Mouse (Mus musculus) left cerebral cortex, postnatal 25 days (tissue): ENCODE data around the gene Mlxipl. TPM values are rescaled to one million over a fixed set of nuclear protein-coding genes. Genes with fewer than 3 reads are reported as not detected.
"Not testable (repeated sequence)": the region's sequence is repeated elsewhere in the genome, so short reads cannot be mapped to it uniquely, and the experiment has no call there.

Experiments used
- DNase-seq, 2 experiments: peaks; one replicate each; pipeline ENCODE4 v3.0.0; 2022; ENCODE audit warnings: low spot score in 2 of 2, mixed read lengths in 1 of 2
- intact Hi-C: fragments of 180-260 bp; cut with DNase I; formaldehyde crosslinking; loops from one replicate; pipeline ENCODE4 v1.15.1; 2025
- total RNA-seq, 2 experiments: library from RNA; stranded (reverse); gene quantifications; 2 replicates each; pipeline ENCODE4 v1.2.3; 2021

Mlxipl gene
- 1 to 10 TPM; 4.6 to 5.7 TPM for total RNA-seq

DNA sequence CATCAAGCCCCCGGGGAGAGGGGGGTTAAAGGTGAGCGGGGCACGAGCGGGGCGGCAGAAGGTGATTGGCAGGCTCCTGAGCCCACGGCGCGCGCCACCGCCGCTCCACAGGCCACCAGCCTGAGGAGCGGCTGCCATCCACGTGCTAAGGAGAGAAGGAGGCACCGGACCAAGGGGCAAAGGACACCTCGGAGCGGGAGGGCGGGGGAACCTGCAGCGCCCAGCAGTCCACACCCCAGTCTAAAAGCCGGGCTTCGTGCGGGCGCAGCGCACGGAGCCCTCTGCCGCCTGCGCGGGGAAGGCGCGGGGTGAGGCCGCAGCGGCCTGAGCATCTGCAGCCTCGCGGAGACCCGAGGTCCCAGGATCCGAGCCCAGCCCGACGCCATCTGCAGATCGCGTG is at the start of gene Mlxipl:
Gene Mlxipl, plus strand, starts transcription at position 238 of the 400 bp plus-strand sequence.
- no peak for DNase-seq
- intact Hi-C loops: no loop called here

- DNase-seq: peak in 1 of 2 experiments; percentile 85
- intact Hi-C loops: loop anchor here (2.0 kb wide), 1 partner anchor 15 kb away; no protein-coding TSS in a partner anchor
These were observed 49.6 kb upstream of the Mlxipl start for GRCm38 (mm10) chr5:135040059-135040458.

DNA sequence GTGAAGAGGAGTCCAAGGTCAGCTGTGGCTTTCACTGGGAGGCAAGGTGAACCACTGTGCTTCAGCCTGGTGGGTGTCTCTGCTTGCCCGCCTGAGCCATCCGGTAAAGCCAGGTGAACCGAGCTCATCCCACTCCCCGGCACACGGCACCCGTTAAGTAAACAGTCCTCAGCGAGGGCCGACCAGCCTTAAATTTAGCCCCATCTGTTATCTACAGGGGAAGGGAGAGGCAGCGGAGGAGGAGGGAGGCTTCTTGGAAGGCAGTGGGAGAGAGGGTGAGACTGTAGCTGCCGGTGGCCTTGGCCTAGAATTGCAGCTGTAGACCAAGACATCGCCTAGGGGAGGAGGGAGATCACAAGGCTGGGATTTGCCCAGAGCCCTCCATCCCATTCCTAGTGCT is 48.9 kb upstream of the Mlxipl start:
- peak in 1 of 2 experiments; percentile 89 for DNase-seq
- intact Hi-C loops: loop anchor here (2.0 kb wide), 1 partner anchor 16 kb away; no protein-coding TSS in a partner anchor

DNA sequence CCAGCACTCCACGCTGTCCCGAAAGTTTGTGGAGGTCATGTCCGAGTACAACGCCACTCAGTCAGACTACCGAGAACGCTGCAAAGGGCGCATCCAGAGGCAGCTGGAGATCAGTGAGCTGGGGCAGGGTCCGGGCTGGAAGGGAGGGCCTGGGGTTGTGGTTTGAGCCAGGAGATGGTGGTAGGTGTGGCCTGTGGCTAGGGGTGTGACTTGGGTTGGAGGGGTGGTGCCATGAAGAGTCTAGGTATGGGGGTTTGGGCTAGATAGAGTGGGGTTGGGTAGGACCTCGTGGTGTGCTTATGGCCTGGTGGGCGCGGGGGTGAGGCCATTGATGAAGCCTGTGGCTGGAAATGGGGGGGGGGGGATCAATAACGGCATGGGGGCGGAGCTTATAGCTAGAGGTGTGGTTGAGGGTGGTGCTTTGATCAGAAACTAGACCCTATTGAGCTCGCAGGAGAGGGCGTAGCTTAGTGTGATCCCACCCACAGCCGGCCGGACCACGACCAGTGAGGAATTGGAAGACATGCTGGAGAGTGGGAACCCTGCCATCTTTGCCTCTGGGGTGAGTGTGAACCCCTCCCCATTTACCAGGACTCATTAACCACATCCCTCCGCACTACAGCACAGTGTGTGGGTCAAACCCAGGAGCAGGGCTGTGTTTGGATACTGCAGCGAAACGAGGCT is 47.4 kb upstream of the Mlxipl start:
- intact Hi-C loops: no loop called here
- no peak for DNase-seq

DNA sequence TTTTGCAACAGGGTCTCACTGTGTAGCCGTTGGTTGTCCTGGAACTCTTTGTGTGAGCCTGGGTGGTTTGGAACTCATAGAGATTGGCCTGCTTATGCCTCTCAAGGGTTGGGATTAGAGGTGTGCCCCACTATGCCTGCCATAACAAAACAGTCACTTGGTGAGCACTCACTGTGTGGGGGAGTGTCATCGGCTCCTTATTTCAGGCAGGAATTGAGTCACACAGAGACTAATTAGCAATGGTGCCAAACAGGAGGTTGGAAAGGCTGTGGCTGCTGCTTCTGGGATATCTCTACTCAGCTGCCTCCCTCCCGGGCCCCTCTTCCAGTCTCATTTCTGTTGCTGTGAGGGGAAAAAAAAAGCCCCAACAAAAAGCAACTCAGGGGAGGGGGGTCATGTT is 45.1 kb upstream of the Mlxipl start:
- DNase-seq: peak in 1 of 2 experiments; percentile 79
- intact Hi-C loops: no loop called here

- no peak for DNase-seq
- intact Hi-C loops: no loop called here
These were observed 41.2 kb upstream of the Mlxipl start for GRCm38 (mm10) chr5:135048539-135048938.

DNA sequence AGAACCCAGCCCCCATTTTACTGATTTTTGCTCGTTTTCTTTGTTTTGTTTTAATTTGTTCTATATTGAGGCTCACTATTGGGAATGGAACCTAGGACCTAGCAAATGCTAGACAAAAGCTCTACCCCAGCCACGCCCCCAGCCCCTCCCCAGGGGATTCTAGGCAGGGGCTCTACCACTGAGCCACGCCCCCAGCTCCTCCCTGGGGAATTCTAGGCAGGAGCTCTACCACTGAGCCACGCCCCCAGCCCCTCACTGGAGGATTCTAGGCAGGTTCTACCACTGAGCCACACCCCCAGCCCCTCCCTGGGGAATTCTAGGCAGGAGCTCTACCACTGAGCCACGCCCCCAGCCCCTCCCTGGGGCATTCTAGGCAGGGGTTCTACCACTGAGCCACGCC is 40.4 kb upstream of the Mlxipl start:
- DNase-seq, intact Hi-C loops: not testable (repeated sequence)

- intact Hi-C loops: loop anchor here (5.0 kb wide), 1 partner anchor 36 kb away; no protein-coding TSS in a partner anchor
- no peak for DNase-seq
These were observed 36.3 kb upstream of the Mlxipl start for GRCm38 (mm10) chr5:135053356-135053755.

- intact Hi-C loops: no loop called here
These were observed 25.9 kb upstream of the Mlxipl start, which contains the start of gene Dnajc30 for GRCm38 (mm10) chr5:135063629-135064381. Gene Dnajc30, plus strand, starts transcription at chr5:135064202.

DNA sequence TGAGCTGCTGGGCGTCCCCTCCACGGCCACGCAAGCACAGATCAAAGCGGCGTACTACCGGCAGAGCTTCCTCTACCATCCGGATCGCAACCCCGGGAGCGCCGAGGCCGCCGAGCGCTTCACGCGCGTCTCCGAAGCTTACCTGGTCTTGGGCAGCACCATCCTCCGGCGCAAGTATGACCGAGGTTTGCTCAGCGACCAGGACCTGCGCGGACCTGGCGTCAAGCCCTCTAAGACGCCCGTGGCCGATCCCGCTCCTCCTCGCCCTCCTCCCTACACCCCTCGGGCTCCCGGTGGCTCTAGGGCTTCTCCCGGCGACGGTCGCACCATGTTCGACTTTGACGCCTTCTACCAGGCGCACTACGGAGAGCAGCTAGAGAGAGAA is 25.3 kb upstream of the Mlxipl start:
- DNase-seq: peak in 1 of 2 experiments; percentile 36
- intact Hi-C loops: no loop called here

More at GRCm38 (mm10) chr5:135063629-135064381, 25.9 kb upstream of the Mlxipl start, which contains the start of gene Dnajc30:
- peak; percentile 98 to 99 for DNase-seq

- DNase-seq, intact Hi-C loops: not testable (repeated sequence)
These were observed 24.7 kb upstream of the Mlxipl start, which contains the start of gene Bud23 for GRCm38 (mm10) chr5:135064909-135065446. Gene Bud23, minus strand, starts transcription at chr5:135064959.

- no peak for DNase-seq
These were observed 23.7 kb upstream of the Mlxipl start for GRCm38 (mm10) chr5:135066008-135066407.

DNA sequence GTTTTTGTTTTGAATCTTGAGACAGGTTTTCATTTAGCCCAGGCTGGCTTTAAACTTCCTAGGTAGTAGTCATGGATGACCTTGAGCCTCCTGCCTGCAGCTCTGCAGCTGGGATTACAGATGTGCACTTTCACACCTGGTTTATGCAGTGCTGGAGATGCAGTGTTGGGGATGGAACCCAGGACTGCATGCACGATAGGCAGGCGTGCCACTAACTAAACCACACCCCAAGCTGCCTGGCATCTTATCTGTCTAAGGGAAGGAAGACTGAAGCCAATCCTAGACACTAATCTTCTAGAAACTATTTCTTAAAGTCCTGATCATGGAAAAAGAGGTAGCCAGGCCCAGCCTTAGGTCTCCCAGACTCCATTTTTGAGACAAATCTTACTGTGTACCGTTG is 19.2 kb upstream of the Mlxipl start:
- intact Hi-C loops: no loop called here
- no peak for DNase-seq

More at GRCm38 (mm10) chr5:135066008-135066407, 23.7 kb upstream of the Mlxipl start:
- intact Hi-C loops: no loop called here

GRCm38 (mm10) chr5:135072061-135072460 is 17.6 kb upstream of the Mlxipl start:
- intact Hi-C loops: no loop called here
- no peak for DNase-seq

- no peak for DNase-seq
- intact Hi-C loops: no loop called here
These were observed 17.0 kb upstream of the Mlxipl start for GRCm38 (mm10) chr5:135072720-135073119.

DNA sequence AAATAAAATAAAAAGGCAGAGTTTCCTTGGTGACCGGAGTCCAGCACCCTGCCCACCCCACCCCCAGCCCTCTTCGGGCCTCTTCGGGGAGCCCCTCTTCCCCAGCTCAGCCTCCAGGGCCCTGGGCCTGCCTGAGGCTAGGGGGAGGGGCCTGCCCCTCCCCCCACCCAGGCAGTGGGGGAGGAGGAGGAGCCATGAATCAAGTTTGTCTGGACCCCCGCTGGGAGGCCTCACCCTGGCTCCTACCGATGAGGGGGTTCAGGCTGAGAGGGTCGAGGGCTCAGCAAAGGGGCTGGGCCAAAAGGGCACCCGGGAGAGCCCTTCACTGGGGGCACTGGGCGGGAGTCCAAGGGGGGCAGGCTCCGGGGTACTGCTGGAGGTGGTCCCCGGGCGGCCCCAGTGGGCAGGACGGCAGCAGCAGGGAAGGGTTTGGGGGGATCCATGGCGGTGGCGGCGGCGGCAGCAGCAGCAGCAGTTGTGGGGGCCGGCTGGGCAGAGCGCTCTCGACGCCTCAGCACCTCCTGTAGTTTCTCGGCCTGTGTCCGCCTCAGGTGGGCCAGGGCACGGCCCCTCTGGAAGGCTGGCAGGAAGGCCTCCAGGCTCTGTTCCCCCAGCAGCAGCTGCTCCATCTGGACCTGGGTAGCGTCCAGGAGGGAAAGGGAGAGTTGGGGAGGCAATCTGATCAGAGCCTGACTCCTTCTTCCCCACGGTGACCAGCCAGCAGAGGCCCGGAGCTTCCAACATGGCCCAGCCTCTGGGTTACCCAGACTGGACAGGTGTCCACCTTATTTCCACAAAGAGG is 16.1 kb upstream of the Mlxipl start:
- intact Hi-C loops: no loop called here
- DNase-seq: no peak

DNA sequence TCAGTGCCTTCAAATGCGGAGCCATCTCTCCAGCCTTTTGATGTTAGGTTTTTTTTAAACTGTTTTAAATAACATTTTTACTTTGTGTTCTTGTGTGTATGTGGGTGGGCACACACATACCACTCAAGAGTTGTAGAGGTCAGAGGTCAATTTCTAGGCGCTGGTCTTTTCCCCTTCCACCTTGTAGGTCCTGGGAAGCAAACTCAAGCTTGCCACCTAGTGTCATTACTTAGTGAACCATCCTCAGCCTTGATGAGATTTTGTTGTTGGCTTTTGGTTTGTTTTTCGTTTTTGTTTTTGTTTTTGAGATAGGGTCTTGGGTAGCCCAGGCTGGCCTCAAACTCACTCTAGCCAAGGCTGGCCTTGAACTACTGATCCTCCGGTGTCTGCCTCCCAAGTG is 14.0 kb upstream of the Mlxipl start:
- intact Hi-C loops: loop anchor here (2.0 to 5.0 kb wide), 3 partner anchors 67 to 112 kb away; partner anchors contain the start of genes Abhd11, Baz1b and Tbl2
- DNase-seq: no peak

DNA sequence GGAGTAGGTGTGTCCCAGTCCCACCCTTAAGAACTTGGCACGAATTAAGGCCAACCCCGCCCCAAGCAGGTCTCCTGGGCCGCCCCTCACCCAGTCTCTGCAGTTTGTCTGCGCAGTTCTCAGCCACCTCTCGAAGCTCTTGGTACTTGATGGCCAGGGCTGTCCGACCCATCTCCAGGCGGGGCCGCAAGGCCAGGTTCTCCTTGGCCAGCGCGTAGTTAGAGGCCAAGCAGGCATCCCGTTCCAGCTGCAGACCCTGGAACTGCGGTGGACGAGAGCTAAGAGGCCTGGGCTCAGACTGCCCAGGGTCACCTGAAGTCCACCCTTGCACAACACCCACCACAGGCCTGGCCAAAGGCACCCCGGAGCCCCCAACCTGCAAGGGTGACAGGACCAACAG is 13.3 kb upstream of the Mlxipl start:
- intact Hi-C loops: loop anchor here (2.0 to 5.0 kb wide), 3 partner anchors 68 to 111 kb away; partner anchors contain the start of genes Abhd11, Baz1b and Tbl2

GRCm38 (mm10) chr5:135076931-135077505 is 12.7 kb upstream of the Mlxipl start:
- intact Hi-C loops: loop anchor here (2.0 to 5.0 kb wide), 3 partner anchors 68 to 110 kb away; partner anchors contain the start of genes Abhd11, Baz1b and Tbl2
- peak in 1 of 2 experiments; percentile 42 for DNase-seq

More for the DNA sequence above, 13.3 kb upstream of the Mlxipl start:
- DNase-seq: no peak
